Mouse (Mus musculus) midbrain, embryonic 15.5 days (tissue): ENCODE measurements around the gene St6galnac4. TPM values are rescaled to one million over a fixed set of nuclear protein-coding genes. Genes with fewer than 3 reads are reported as not detected.
A peak's percentile ranks its signal among the peaks of the same experiment; 100 is the strongest.

Experiments
- ATAC-seq: fragments of 200-750 bp; cut with Nextera tagmentation; replicated peaks from 2 replicates; pipeline ENCODE4 v1.8.0; 2017; ENCODE audit warnings: moderate TSS enrichment
- H3K27ac ChIP-seq: fragments of 300-500 bp; sonication (generic); 2 replicates; pipeline ENCODE4 v1.5.1; 2015; ENCODE audit warnings: mild to moderate bottlenecking, inconsistent platforms
- H3K27me3 ChIP-seq: fragments of 300-500 bp; sonication (generic); replicated peaks from 2 replicates; pipeline ENCODE4 v1.6.1; 2015; ENCODE audit warnings: inconsistent platforms
- H3K36me3 ChIP-seq: fragments of 300-500 bp; sonication (generic); replicated peaks from 2 replicates; pipeline ENCODE4 v1.6.1; 2015; ENCODE audit warnings: inconsistent platforms
- H3K4me1 ChIP-seq: fragments of 300-500 bp; sonication (generic); 2 replicates; pipeline ENCODE4 v1.6.1; 2015; ENCODE audit warnings: inconsistent platforms
- H3K4me2 ChIP-seq: fragments of 300-500 bp; sonication (generic); 2 replicates; pipeline ENCODE4 v1.6.1; 2015; ENCODE audit warnings: inconsistent platforms, mild to moderate bottlenecking, moderate library complexity
- H3K4me3 ChIP-seq: fragments of 300-500 bp; sonication (generic); 2 replicates; pipeline ENCODE4 v1.5.1; 2015; ENCODE audit warnings: mild to moderate bottlenecking, inconsistent platforms
- H3K9ac ChIP-seq: fragments of 300-500 bp; sonication (generic); 2 replicates; pipeline ENCODE4 v1.6.1; 2015; ENCODE audit warnings: mild to moderate bottlenecking, inconsistent platforms
- H3K9me3 ChIP-seq: fragments of 300-500 bp; sonication (generic); 2 replicates; pipeline ENCODE4 v1.6.1; 2016; ENCODE audit warnings: inconsistent platforms
- WGBS: fragments of 180-500 bp; shearing (Covaris S2); methylation state at CpG from one replicate; pipeline ENCODE4 v1.1.7; 2015; ENCODE audit warnings: mixed read lengths; 5-methylcytosine and 5-hydroxymethylcytosine counted together
- polyA plus RNA-seq: library from polyadenylated mRNA; unstranded; fragments of >200 nt; fragmentation: Nextera tagmentation; extraction: Ambion mirVana; gene quantifications from 2 replicates; pipeline ENCODE4 v1.2.1, GENCODE M21; 2015

Gene St6galnac4
- polyA plus RNA-seq, 1 experiment from 2014 or later, result 33.3 TPM

- H3K4me1 ChIP-seq, result no peaks in the 10 kb centered on the region
- no peak overlapping the region for H3K9ac ChIP-seq
- H3K4me2 ChIP-seq, result no peak overlapping the region
- H3K9me3 ChIP-seq, result no peaks in the 10 kb centered on the region
- no peak overlapping the region for H3K27ac ChIP-seq
- no peaks in the 10 kb centered on the region for H3K27me3 ChIP-seq
- H3K36me3 ChIP-seq, result no peaks in the 10 kb centered on the region
- whole genome bisulfite sequencing, result 58% methylated on average over 11 of the region's 11 CpGs
- no peak for ATAC-seq
- no peak overlapping the region for H3K4me3 ChIP-seq
Observed at GRCm38 (mm10) chr2:32637778-32638281, 50.9 kb downstream of the St6galnac4 start.

- Histone ChIP-seq H3K4me2 (no peak overlapping the region), H3K36me3 (no peaks in the 10 kb centered on the region), H3K27ac (no peak overlapping the region), H3K4me1 (no peaks in the 10 kb centered on the region), H3K9ac (no peak overlapping the region), H3K9me3 (no peaks in the 10 kb centered on the region), H3K27me3 (no peaks in the 10 kb centered on the region), H3K4me3 (no peak overlapping the region)
- ATAC-seq, result no peak
- 96% methylated on average over 1 of the region's 1 CpGs for WGBS
Observed at GRCm38 (mm10) chr2:32639632-32640031, 52.7 kb downstream of the St6galnac4 start.

- no peak overlapping the region for H3K9ac ChIP-seq
- H3K4me3 ChIP-seq, result no peak overlapping the region
- no peaks in the 10 kb centered on the region for H3K27me3 ChIP-seq
- H3K36me3 ChIP-seq, result no peaks in the 10 kb centered on the region
- no peak overlapping the region for H3K4me2 ChIP-seq
- 69% methylated on average over 6 of the region's 6 CpGs for WGBS
- no peaks in the 10 kb centered on the region for H3K4me1 ChIP-seq
- no peak for ATAC-seq
- H3K27ac ChIP-seq, result no peak overlapping the region
- no peaks in the 10 kb centered on the region for H3K9me3 ChIP-seq
Observed at GRCm38 (mm10) chr2:32640550-32641051, 53.7 kb downstream of the St6galnac4 start.

GRCm38 (mm10) chr2:32641810-32642209 is 54.9 kb downstream of the St6galnac4 start:
- no peak overlapping the region for H3K9ac ChIP-seq
- 76% methylated on average over 5 of the region's 5 CpGs for WGBS
- H3K27ac ChIP-seq, result no peak overlapping the region
- no peak overlapping the region for H3K4me3 ChIP-seq
- H3K27me3 ChIP-seq, result no peaks in the 10 kb centered on the region
- H3K4me1 ChIP-seq, result no peaks in the 10 kb centered on the region
- H3K4me2 ChIP-seq, result no peak overlapping the region
- H3K9me3 ChIP-seq, result no peaks in the 10 kb centered on the region
- no peaks in the 10 kb centered on the region for H3K36me3 ChIP-seq
- ATAC-seq, result no peak

DNA sequence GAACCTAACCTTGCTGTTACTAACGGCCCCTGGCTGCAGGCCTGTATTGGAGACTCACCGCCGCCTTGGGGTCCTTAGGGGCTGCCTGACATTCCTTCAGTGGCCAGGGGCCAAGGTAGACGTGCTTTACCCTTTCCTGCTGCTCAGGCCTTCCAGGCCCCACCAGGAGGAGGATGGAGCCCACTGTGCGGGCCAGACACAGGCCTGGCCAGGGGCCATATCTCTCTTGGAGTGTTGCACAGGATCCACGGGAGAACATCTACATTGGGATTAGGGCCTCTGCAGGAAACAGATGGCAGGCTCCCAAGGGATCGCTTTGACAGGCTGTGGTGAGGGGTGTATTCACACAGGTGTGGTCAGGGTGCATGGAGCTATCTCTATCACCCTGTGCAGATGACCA is 55.9 kb downstream of the St6galnac4 start:
- Histone ChIP-seq H3K9ac (no peak overlapping the region), H3K27me3 (no peaks in the 10 kb centered on the region), H3K36me3 (no peaks in the 10 kb centered on the region), H3K4me1 (no peaks in the 10 kb centered on the region), H3K9me3 (no peaks in the 10 kb centered on the region), H3K4me3 (no peak overlapping the region), H3K27ac (no peak overlapping the region), H3K4me2 (no peak overlapping the region)
- ATAC-seq, result no peak
- 72% methylated on average over 7 of the region's 7 CpGs for WGBS

GRCm38 (mm10) chr2:32644083-32644482 is 57.2 kb downstream of the St6galnac4 start:
- Histone ChIP-seq H3K36me3 (no peaks in the 10 kb centered on the region), H3K27ac (no peak overlapping the region), H3K27me3 (no peaks in the 10 kb centered on the region), H3K4me2 (no peak overlapping the region), H3K9ac (no peak overlapping the region), H3K9me3 (no peaks in the 10 kb centered on the region), H3K4me3 (no peak overlapping the region), H3K4me1 (no peaks in the 10 kb centered on the region)
- WGBS, result 83% methylated on average over 9 of the region's 9 CpGs
- ATAC-seq, result no peak

DNA sequence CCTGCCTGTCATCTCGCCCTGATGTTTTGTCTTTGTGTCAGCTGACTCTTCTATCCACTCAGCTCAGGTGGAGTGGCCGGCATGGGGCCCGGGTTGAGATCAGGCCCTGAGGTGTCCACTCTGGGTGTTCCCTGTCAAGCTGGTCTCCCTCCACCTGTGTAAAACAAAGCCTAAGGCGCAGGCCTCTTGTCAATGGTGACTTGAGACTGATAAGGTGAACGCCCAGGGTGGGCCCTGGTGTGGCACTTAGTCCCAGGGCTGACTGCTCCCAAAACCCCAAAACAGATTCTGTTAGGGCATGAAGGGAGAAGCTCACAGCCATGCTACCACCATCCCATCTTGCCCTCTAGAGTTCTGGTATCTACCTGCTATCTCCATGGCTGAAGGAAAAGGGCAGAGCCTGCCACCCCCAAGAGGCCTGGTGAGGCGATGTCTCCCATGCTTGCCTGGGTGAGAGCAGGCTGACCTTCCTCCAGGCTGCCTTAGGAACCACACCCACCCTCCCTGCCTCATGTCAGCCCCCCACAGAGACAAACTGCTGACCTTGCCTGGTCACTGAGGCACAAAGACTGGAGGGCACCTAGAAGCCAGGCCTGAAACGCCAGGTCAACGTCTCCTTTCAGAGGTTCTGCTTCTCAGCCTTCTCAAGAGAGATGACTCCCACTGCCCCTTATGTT is 58.0 kb downstream of the St6galnac4 start:
- 87% methylated on average over 8 of the region's 8 CpGs for whole genome bisulfite sequencing
- H3K4me3 ChIP-seq, result no peak overlapping the region
- no peaks in the 10 kb centered on the region for H3K4me1 ChIP-seq
- no peaks in the 10 kb centered on the region for H3K27me3 ChIP-seq
- no peak overlapping the region for H3K27ac ChIP-seq
- no peaks in the 10 kb centered on the region for H3K9me3 ChIP-seq
- no peak overlapping the region for H3K9ac ChIP-seq
- no peaks in the 10 kb centered on the region for H3K36me3 ChIP-seq
- no peak overlapping the region for H3K4me2 ChIP-seq
- ATAC-seq, result no peak

- Histone ChIP-seq H3K4me2 (no peak overlapping the region), H3K9me3 (no peaks in the 10 kb centered on the region), H3K27ac (no peak overlapping the region), H3K36me3 (no peaks in the 10 kb centered on the region), H3K9ac (no peak overlapping the region), H3K27me3 (no peaks in the 10 kb centered on the region), H3K4me3 (no peak overlapping the region), H3K4me1 (no peaks in the 10 kb centered on the region)
- no peak for ATAC-seq
- WGBS, result 68% methylated on average over 3 of the region's 3 CpGs
Observed at GRCm38 (mm10) chr2:32645647-32646046, 58.8 kb downstream of the St6galnac4 start.

GRCm38 (mm10) chr2:32646379-32647056 is 59.6 kb downstream of the St6galnac4 start, which contains the start of gene Eng:
Gene Eng (plus strand): TSS chr2:32646595.
- Histone ChIP-seq H3K4me1 (no peaks in the 10 kb centered on the region), H3K4me2 (no peak within 1 kb of the TSS), H3K4me3 (peak within 1 kb of the TSS; percentile 19), H3K9me3 (no peaks in the 10 kb centered on the region), H3K27me3 (no peaks in the 10 kb centered on the region), H3K27ac (0 out of 2 replicates have a peak within 1 kb of the TSS, but pooled peaks have one; percentile 20), H3K36me3 (no peaks in the 10 kb centered on the region), H3K9ac (no peak within 1 kb of the TSS)
- 57% methylated on average over 31 of the region's 31 CpGs for WGBS
- no peak for ATAC-seq

- Histone ChIP-seq H3K4me3 (peak overlapping the region; percentile 19), H3K36me3 (no peaks in the 10 kb centered on the region), H3K9me3 (no peaks in the 10 kb centered on the region), H3K27me3 (no peaks in the 10 kb centered on the region), H3K4me2 (no peak overlapping the region; the same call in 1 of the 2 replicates), H3K9ac (no peak overlapping the region), H3K4me1 (no peaks in the 10 kb centered on the region), H3K27ac (no peak overlapping the region)
- no peak for ATAC-seq
- 92% methylated on average over 7 of the region's 7 CpGs for WGBS
Observed at GRCm38 (mm10) chr2:32647366-32647765, 60.5 kb downstream of the St6galnac4 start.
